Mouse (Mus musculus) intestine, embryonic 14.5 days (tissue): ENCODE results near the gene Lepr. TPM values are rescaled to one million over a fixed set of nuclear protein-coding genes. Genes with fewer than 3 reads are reported as not detected.

ENCODE experiments used
- ATAC-seq: fragments of 200-750 bp; cut with Nextera tagmentation; replicated peaks from 2 replicates; pipeline ENCODE4 v1.8.0; 2017; ENCODE audit warnings: low read depth, moderate number of reproducible peaks, moderate TSS enrichment, moderate library complexity; ENCODE audit not compliant: low FRiP score, low TSS enrichment
- DNase-seq: peaks from one replicate; pipeline ENCODE4 v3.0.0-alpha.2; 2018; ENCODE audit warnings: low spot score
- H3K27ac ChIP-seq: fragments of 300-500 bp; sonication (generic); 2 replicates; pipeline ENCODE4 v1.5.1; 2014; ENCODE audit warnings: low read depth, mild to moderate bottlenecking, control low read depth
- H3K27me3 ChIP-seq: fragments of 300-500 bp; sonication (generic); replicated peaks from 2 replicates; pipeline ENCODE4 v1.6.1; 2014; ENCODE audit warnings: low read length, control low read depth; ENCODE audit not compliant: control insufficient read depth, insufficient read depth
- H3K36me3 ChIP-seq: fragments of 300-500 bp; sonication (generic); 2 replicates; pipeline ENCODE4 v1.6.1; 2014; ENCODE audit warnings: low read length, control low read depth; ENCODE audit not compliant: control insufficient read depth, insufficient read depth
- H3K4me1 ChIP-seq: fragments of 300-500 bp; sonication (generic); replicated peaks from 2 replicates; pipeline ENCODE4 v1.6.1; 2014; ENCODE audit warnings: low read length, control low read depth, mixed read lengths; ENCODE audit not compliant: control insufficient read depth, insufficient read depth
- H3K4me2 ChIP-seq: fragments of 300-500 bp; sonication (generic); 2 replicates; pipeline ENCODE4 v1.6.1; 2014; ENCODE audit warnings: low read length
- H3K4me3 ChIP-seq: fragments of 300-500 bp; sonication (generic); 2 replicates; pipeline ENCODE4 v1.5.1; 2014; ENCODE audit warnings: low read depth, low read length, control low read depth, mixed read lengths
- H3K9ac ChIP-seq: fragments of 300-500 bp; sonication (generic); 2 replicates; pipeline ENCODE4 v1.6.1; 2014; ENCODE audit warnings: mild to moderate bottlenecking, low read length
- H3K9me3 ChIP-seq: fragments of 300-500 bp; sonication (generic); 2 replicates; pipeline ENCODE4 v1.6.1; 2016; ENCODE audit warnings: low read length, control low read depth; ENCODE audit not compliant: control insufficient read depth
- WGBS: fragments of 180-500 bp; shearing (Covaris S2); extraction: QIAGEN DNeasy Blood & Tissue Kit; methylation state at CpG from one replicate; pipeline ENCODE4 v1.1.7; 2014; 5-methylcytosine and 5-hydroxymethylcytosine counted together
- polyA plus RNA-seq: library from polyadenylated mRNA; unstranded; fragments of >200 nt; fragmentation: Nextera tagmentation; extraction: Ambion mirVana; gene quantifications from 2 replicates; pipeline ENCODE4 v1.2.1, GENCODE M21; 2014

The Lepr gene
- polyA plus RNA-seq, 1 experiment from 2014 or later, result 0.76 TPM

- H3K9ac ChIP-seq, result no peak overlapping the region
- H3K4me1 ChIP-seq, result no peaks in the 10 kb centered on the region
- WGBS, result 84% methylated on average over 4 of the region's 4 CpGs
- DNase-seq (no peak), ATAC-seq (no peak)
- no peaks in the 10 kb centered on the region for H3K27me3 ChIP-seq
- H3K4me3 ChIP-seq, result no peak overlapping the region
- H3K4me2 ChIP-seq, result no peak overlapping the region
- no peaks in the 10 kb centered on the region for H3K36me3 ChIP-seq
- H3K9me3 ChIP-seq, result no peaks in the 10 kb centered on the region
- H3K27ac ChIP-seq, result no peak overlapping the region
Observed at GRCm38 (mm10) chr4:101689241-101689640, 28.0 kb upstream of the Lepr start.

- no peak overlapping the region for H3K4me2 ChIP-seq
- no peaks in the 10 kb centered on the region for H3K36me3 ChIP-seq
- no peak overlapping the region for H3K9ac ChIP-seq
- 74% methylated on average over 5 of the region's 5 CpGs for WGBS
- no peaks in the 10 kb centered on the region for H3K9me3 ChIP-seq
- ATAC-seq, result no peak
- no peaks in the 10 kb centered on the region for H3K27me3 ChIP-seq
- no peaks in the 10 kb centered on the region for H3K4me1 ChIP-seq
- no peak overlapping the region for H3K27ac ChIP-seq
- DNase-seq, result no peak
- H3K4me3 ChIP-seq, result no peak overlapping the region
Observed at GRCm38 (mm10) chr4:101689645-101690044, 27.6 kb upstream of the Lepr start.

GRCm38 (mm10) chr4:101692892-101693291, 24.3 kb upstream of the Lepr start:
- H3K27ac ChIP-seq, result no peak overlapping the region
- H3K36me3 ChIP-seq, result no peaks in the 10 kb centered on the region
- no peaks in the 10 kb centered on the region for H3K4me1 ChIP-seq
- no peak overlapping the region for H3K9ac ChIP-seq
- WGBS, result 76% methylated on average over 4 of the region's 4 CpGs
- ATAC-seq (no peak), DNase-seq (no peak)
- no peaks in the 10 kb centered on the region for H3K27me3 ChIP-seq
- no peak overlapping the region for H3K4me3 ChIP-seq
- H3K4me2 ChIP-seq, result no peak overlapping the region
- no peaks in the 10 kb centered on the region for H3K9me3 ChIP-seq

GRCm38 (mm10) chr4:101694529-101694928, 22.7 kb upstream of the Lepr start:
- H3K4me1 ChIP-seq, result no peaks in the 10 kb centered on the region
- H3K9ac ChIP-seq, result no peak overlapping the region
- no peak overlapping the region for H3K4me3 ChIP-seq
- no peaks in the 10 kb centered on the region for H3K9me3 ChIP-seq
- no peak overlapping the region for H3K4me2 ChIP-seq
- H3K27me3 ChIP-seq, result no peaks in the 10 kb centered on the region
- H3K36me3 ChIP-seq, result no peaks in the 10 kb centered on the region
- WGBS, result 59% methylated on average over 6 of the region's 6 CpGs
- no peak overlapping the region for H3K27ac ChIP-seq
- no peak for ATAC-seq
- no peak for DNase-seq

- no peak overlapping the region for H3K4me3 ChIP-seq
- no peaks in the 10 kb centered on the region for H3K9me3 ChIP-seq
- no peaks in the 10 kb centered on the region for H3K27me3 ChIP-seq
- no peak overlapping the region for H3K27ac ChIP-seq
- WGBS, result 82% methylated on average over 3 of the region's 3 CpGs
- ATAC-seq (no peak), DNase-seq (no peak)
- no peaks in the 10 kb centered on the region for H3K4me1 ChIP-seq
- H3K4me2 ChIP-seq, result no peak overlapping the region
- H3K36me3 ChIP-seq, result no peaks in the 10 kb centered on the region
- H3K9ac ChIP-seq, result no peak overlapping the region
Observed at GRCm38 (mm10) chr4:101697236-101697635, 20.0 kb upstream of the Lepr start.

- H3K4me2 ChIP-seq, result no peak overlapping the region
- no peaks in the 10 kb centered on the region for H3K36me3 ChIP-seq
- 84% methylated on average over 1 of the region's 1 CpGs for WGBS
- H3K4me3 ChIP-seq, result no peak overlapping the region
- ATAC-seq (no peak), DNase-seq (no peak)
- H3K9me3 ChIP-seq, result no peaks in the 10 kb centered on the region
- H3K4me1 ChIP-seq, result no peaks in the 10 kb centered on the region
- no peak overlapping the region for H3K27ac ChIP-seq
- H3K27me3 ChIP-seq, result no peaks in the 10 kb centered on the region
- H3K9ac ChIP-seq, result no peak overlapping the region
Observed at GRCm38 (mm10) chr4:101699423-101699822, 17.8 kb upstream of the Lepr start.

- DNase-seq (no peak), ATAC-seq (no peak)
- H3K36me3 ChIP-seq, result no peaks in the 10 kb centered on the region
- H3K4me1 ChIP-seq, result no peaks in the 10 kb centered on the region
- no peaks in the 10 kb centered on the region for H3K27me3 ChIP-seq
- 86% methylated on average over 14 of the region's 14 CpGs for WGBS
- no peaks in the 10 kb centered on the region for H3K9me3 ChIP-seq
- H3K27ac ChIP-seq, result no peak overlapping the region
- H3K9ac ChIP-seq, result no peak overlapping the region
- H3K4me2 ChIP-seq, result no peak overlapping the region
- H3K4me3 ChIP-seq, result no peak overlapping the region
Observed at GRCm38 (mm10) chr4:101700892-101701640, 16.1 kb upstream of the Lepr start.

- no peaks in the 10 kb centered on the region for H3K9me3 ChIP-seq
- no peaks in the 10 kb centered on the region for H3K4me1 ChIP-seq
- ATAC-seq (no peak), DNase-seq (no peak)
- WGBS, result 80% methylated on average over 9 of the region's 9 CpGs
- no peak overlapping the region for H3K9ac ChIP-seq
- no peaks in the 10 kb centered on the region for H3K36me3 ChIP-seq
- no peak overlapping the region for H3K4me2 ChIP-seq
- no peak overlapping the region for H3K27ac ChIP-seq
- no peaks in the 10 kb centered on the region for H3K27me3 ChIP-seq
- H3K4me3 ChIP-seq, result no peak overlapping the region
Observed at GRCm38 (mm10) chr4:101705325-101705724, 11.9 kb upstream of the Lepr start.

GRCm38 (mm10) chr4:101707234-101707633, 10.0 kb upstream of the Lepr start:
- DNase-seq (no peak), ATAC-seq (no peak)
- Histone ChIP-seq H3K4me2 (no peak overlapping the region), H3K27ac (no peak overlapping the region), H3K4me1 (no peaks in the 10 kb centered on the region), H3K9ac (no peak overlapping the region), H3K27me3 (no peaks in the 10 kb centered on the region), H3K36me3 (no peaks in the 10 kb centered on the region), H3K9me3 (no peaks in the 10 kb centered on the region), H3K4me3 (no peak overlapping the region)
- WGBS, result 48% methylated on average over 2 of the region's 2 CpGs
